Mouse (Mus musculus) midbrain, embryonic 11.5 days (tissue): ENCODE results near the gene Cyp4f13. TPM values are rescaled to one million over a fixed set of nuclear protein-coding genes. Genes with fewer than 3 reads are reported as not detected.
A peak's percentile ranks its signal among the peaks of the same experiment; 100 is the strongest.

ENCODE experiments used
- ATAC-seq: fragments of 200-750 bp; cut with Nextera tagmentation; 2 replicates; pipeline ENCODE4 v1.8.0; 2017; ENCODE audit warnings: moderate TSS enrichment, moderate library complexity; ENCODE audit not compliant: low FRiP score
- DNase-seq: peaks from one replicate; pipeline ENCODE4 v3.0.0; 2015; ENCODE audit warnings: low spot score; ENCODE audit errors: missing footprints
- H3K27ac ChIP-seq: fragments of 300-500 bp; sonication (generic); 2 replicates; pipeline ENCODE4 v1.5.1; 2014; ENCODE audit warnings: low read depth, low read length
- H3K27me3 ChIP-seq: fragments of 300-500 bp; sonication (generic); 2 replicates; pipeline ENCODE4 v1.6.1; 2014; ENCODE audit warnings: mild to moderate bottlenecking, low read length, moderate library complexity, mixed read lengths; ENCODE audit not compliant: control insufficient read depth, insufficient read depth
- H3K36me3 ChIP-seq: fragments of 300-500 bp; sonication (generic); 2 replicates; pipeline ENCODE4 v1.6.1; 2014; ENCODE audit warnings: mild to moderate bottlenecking, low read length, moderate library complexity, mixed read lengths; ENCODE audit not compliant: control insufficient read depth, insufficient read depth
- H3K4me1 ChIP-seq: fragments of 300-500 bp; sonication (generic); 2 replicates; pipeline ENCODE4 v1.6.1; 2014; ENCODE audit warnings: low read length; ENCODE audit not compliant: control insufficient read depth, insufficient read depth
- H3K4me2 ChIP-seq: fragments of 300-500 bp; sonication (generic); 2 replicates; pipeline ENCODE4 v1.6.1; 2014; ENCODE audit warnings: mild to moderate bottlenecking, moderate library complexity
- H3K4me3 ChIP-seq: fragments of 300-500 bp; sonication (generic); 2 replicates; pipeline ENCODE4 v1.5.1; 2014; ENCODE audit warnings: low read depth, low read length
- H3K9ac ChIP-seq: fragments of 300-500 bp; sonication (generic); 2 replicates; pipeline ENCODE4 v1.6.1; 2014; ENCODE audit warnings: low read length
- H3K9me3 ChIP-seq: fragments of 300-500 bp; sonication (generic); 2 replicates; pipeline ENCODE4 v1.6.1; 2016; ENCODE audit warnings: low read length; ENCODE audit not compliant: control insufficient read depth
- WGBS: fragments of 180-500 bp; shearing (Covaris S2); extraction: QIAGEN DNeasy Blood & Tissue Kit; methylation state at CpG from one replicate; pipeline ENCODE4 v1.1.7; 2014; 5-methylcytosine and 5-hydroxymethylcytosine counted together
- polyA plus RNA-seq: library from polyadenylated mRNA; unstranded; fragments of >200 nt; fragmentation: Nextera tagmentation; extraction: Ambion mirVana; gene quantifications from 2 replicates; pipeline ENCODE4 v1.2.1, GENCODE M21; 2014

The Cyp4f13 gene
- polyA plus RNA-seq, 1 experiment from 2014 or later, result 2.2 TPM

DNA sequence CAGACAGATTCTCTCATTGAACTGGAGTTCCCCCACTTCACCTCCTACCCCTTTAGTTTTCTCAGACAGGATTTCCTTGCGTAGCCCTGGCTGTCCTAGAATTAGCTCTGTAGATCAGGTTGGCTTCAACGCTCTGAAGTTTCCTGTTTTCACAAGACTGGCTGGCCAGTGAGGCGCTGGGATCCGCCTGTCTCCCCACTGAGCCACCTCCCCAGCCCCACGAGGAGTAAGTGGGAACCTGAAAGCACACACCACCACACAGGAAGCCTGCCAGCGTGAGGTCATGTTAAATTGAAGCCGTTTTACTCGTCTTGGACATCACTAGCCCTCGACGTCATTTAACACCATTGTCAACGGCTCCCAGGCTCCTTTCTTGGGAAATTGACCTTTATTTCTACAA lies 3.8 kb upstream of the Cyp4f13 start:
- no peak for ATAC-seq
- 77% methylated on average over 11 of the region's 11 CpGs for whole genome bisulfite sequencing
- DNase-seq, result no peak
- H3K9ac ChIP-seq, result no peak overlapping the region
- no peaks in the 10 kb centered on the region for H3K4me1 ChIP-seq
- H3K4me2 ChIP-seq, result no peak overlapping the region
- H3K9me3 ChIP-seq, result no peaks in the 10 kb centered on the region
- no peaks in the 10 kb centered on the region for H3K36me3 ChIP-seq
- H3K4me3 ChIP-seq, result no peak overlapping the region
- H3K27me3 ChIP-seq, result no peaks in the 10 kb centered on the region
- no peak overlapping the region for H3K27ac ChIP-seq

DNA sequence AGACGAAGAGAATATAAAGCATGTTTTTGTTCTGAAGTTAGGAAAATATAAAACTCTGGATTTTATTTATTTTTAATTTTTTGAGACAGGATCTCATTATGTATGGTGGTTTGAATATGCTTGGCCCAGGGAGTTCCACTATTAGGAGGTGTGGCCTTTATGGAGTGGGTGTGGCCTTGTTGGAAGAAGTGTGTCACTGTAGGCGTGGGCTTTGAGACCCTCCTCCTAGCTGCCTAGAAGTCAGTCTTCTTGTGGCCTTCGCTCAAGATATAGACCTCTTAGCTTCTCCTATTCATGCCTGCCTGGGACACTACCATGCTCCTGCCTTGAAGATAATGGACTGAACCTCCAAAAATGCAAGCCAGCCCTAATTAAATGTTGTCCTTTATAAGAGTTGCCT lies 2.9 kb upstream of the Cyp4f13 start:
- no peaks in the 10 kb centered on the region for H3K4me1 ChIP-seq
- no peak overlapping the region for H3K9ac ChIP-seq
- H3K27ac ChIP-seq, result no peak overlapping the region
- DNase-seq (no peak), ATAC-seq (no peak)
- 93% methylated on average over 3 of the region's 3 CpGs for WGBS
- no peaks in the 10 kb centered on the region for H3K9me3 ChIP-seq
- no peaks in the 10 kb centered on the region for H3K27me3 ChIP-seq
- H3K4me3 ChIP-seq, result no peak overlapping the region
- H3K36me3 ChIP-seq, result no peaks in the 10 kb centered on the region
- H3K4me2 ChIP-seq, result no peak overlapping the region

DNA sequence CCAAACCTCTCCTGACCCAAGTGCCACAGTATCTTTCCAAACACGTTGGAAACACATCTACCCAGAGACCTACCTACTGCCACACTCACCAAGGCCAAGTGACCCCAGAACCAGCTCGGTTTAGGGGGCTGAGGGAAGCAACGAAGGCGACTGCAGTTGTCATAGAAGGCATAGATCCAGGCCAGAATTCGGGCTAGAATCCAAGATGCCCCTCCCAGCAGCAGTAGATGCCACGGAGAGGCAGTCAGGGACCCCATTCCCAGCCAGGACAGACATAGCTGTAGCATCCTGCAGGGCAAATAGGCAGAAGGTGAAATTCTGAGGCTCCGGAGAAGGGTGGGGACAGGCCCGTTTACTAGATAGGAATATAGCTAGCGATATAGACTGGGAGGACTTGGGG lies 486 bp downstream of the Cyp4f13 start:
- Histone ChIP-seq H3K27ac (no peak overlapping the region), H3K9ac (no peak overlapping the region)

DNA sequence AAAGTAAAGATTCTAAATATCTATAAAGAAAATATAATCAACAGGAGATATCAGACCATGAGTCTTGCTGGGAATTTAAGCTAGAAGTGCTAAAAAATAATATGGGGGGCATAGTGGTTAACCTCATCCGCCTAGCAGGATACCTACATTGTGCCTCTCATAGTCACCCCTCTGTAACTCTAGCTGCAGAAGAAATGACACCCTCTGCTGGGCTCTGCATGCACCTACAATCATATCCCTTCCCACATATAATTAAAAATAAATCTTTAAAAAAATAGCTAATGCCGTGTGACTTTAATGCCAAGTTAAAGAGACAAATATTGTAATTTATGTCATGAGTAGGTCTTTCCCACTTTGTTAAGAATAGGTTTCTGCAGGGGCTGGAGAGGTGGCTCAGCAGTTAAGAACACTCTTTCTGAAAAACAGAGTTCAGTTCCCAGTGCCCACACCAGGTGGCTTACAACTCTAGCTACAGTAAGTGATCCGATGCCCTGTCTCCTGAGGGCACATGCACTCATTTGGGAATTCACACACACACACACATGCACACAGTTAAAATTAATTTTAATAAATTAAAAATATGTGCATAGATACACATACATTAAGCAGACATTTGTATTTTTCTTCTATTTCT lies 2.7 kb downstream of the Cyp4f13 start:
- DNase-seq (no peak), ATAC-seq (no peak)
- Histone ChIP-seq H3K9ac (no peak overlapping the region), H3K4me1 (no peaks in the 10 kb centered on the region), H3K27me3 (no peaks in the 10 kb centered on the region), H3K27ac (no peak overlapping the region), H3K4me2 (no peak overlapping the region), H3K4me3 (no peak overlapping the region), H3K36me3 (no peaks in the 10 kb centered on the region), H3K9me3 (no peaks in the 10 kb centered on the region)
- WGBS, result 71% methylated on average over 3 of the region's 3 CpGs

More for the DNA sequence above, 486 bp downstream of the Cyp4f13 start:
- Histone ChIP-seq H3K4me2 (peak overlapping the region; percentile 25), H3K4me1 (no peaks in the 10 kb centered on the region), H3K27me3 (no peaks in the 10 kb centered on the region), H3K9me3 (no peaks in the 10 kb centered on the region), H3K36me3 (no peaks in the 10 kb centered on the region), H3K4me3 (peak overlapping the region; percentile 20; the same call in 1 of the 2 replicates)
- WGBS, result 66% methylated on average over 9 of the region's 9 CpGs
- DNase-seq (no peak), ATAC-seq (no peak)

DNA sequence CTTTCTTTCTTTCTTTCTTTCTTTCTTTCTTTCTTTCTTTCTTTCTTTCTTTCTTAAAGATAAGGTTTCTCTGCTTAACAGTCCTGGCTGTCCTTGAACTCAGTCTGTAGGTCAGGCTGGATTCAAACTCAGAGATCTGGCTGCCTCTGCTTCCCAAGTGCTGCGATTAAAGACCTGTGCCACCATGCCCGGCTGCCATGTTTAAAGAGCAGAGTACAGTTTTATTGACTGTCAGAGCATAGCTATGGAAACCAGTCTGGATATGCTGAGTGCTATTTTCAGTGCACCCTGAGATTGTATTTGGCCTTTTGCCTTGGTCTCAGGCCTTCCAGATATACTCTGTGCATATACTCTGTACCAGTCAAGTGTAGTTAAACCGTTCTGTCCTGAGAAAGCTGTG lies 3.5 kb downstream of the Cyp4f13 start:
- no peak overlapping the region for H3K27ac ChIP-seq
- no peaks in the 10 kb centered on the region for H3K36me3 ChIP-seq
- DNase-seq (no peak), ATAC-seq (no peak)
- no peak overlapping the region for H3K4me3 ChIP-seq
- no peaks in the 10 kb centered on the region for H3K4me1 ChIP-seq
- 93% methylated on average over 3 of the region's 3 CpGs for WGBS
- no peaks in the 10 kb centered on the region for H3K27me3 ChIP-seq
- H3K9ac ChIP-seq, result no peak overlapping the region
- no peaks in the 10 kb centered on the region for H3K9me3 ChIP-seq
- no peak overlapping the region for H3K4me2 ChIP-seq

DNA sequence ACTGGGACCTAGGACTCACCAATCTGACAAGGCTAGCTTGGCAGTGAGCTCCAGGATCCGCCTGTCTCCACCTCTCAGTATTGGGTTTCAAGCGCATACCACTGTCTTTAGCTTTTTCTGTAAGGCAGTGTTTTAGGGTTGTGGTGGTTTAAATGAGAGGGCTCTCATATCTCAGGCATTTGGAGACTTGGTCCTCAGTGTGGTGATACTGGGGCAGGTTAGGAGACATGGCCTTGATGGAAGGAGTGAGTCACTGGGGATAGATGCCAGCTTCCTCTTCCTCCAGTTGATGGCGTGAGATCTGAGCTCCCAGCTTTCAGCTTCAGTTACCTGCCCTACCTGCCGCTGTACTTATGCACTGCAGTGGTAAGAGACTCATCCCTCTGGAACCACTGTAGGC lies 7.4 kb downstream of the Cyp4f13 start:
- 68% methylated on average over 4 of the region's 4 CpGs for WGBS
- no peaks in the 10 kb centered on the region for H3K9me3 ChIP-seq
- no peaks in the 10 kb centered on the region for H3K36me3 ChIP-seq
- DNase-seq, result no peak
- no peak overlapping the region for H3K4me3 ChIP-seq
- H3K27me3 ChIP-seq, result no peaks in the 10 kb centered on the region
- no peak overlapping the region for H3K9ac ChIP-seq
- no peaks in the 10 kb centered on the region for H3K4me1 ChIP-seq
- no peak overlapping the region for H3K4me2 ChIP-seq
- H3K27ac ChIP-seq, result no peak overlapping the region
- no peak for ATAC-seq

DNA sequence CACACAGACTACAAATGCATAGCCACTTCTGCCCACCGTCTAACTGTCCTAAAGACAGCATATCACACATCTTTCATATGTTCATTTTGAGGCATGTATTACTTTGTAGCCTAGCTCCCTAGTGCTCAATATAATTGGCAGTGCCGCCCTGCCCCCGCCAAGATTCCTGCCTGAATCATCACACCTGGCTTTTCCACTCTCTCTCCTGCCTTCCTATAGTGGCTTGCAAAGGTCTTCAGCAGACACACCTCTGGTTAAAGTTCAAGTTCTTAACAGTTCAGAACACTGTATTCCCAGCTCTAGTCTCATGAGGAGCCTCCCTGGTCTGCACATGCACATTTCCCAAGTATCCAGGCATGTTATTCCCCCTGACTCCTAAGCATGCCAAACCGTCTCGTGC lies 19.4 kb downstream of the Cyp4f13 start:
- Histone ChIP-seq H3K4me2 (no peak overlapping the region), H3K4me1 (peaks cover 4% of the 10 kb centered on the region), H3K27me3 (no peaks in the 10 kb centered on the region), H3K4me3 (no peak overlapping the region), H3K27ac (no peak overlapping the region), H3K36me3 (no peaks in the 10 kb centered on the region), H3K9me3 (no peaks in the 10 kb centered on the region), H3K9ac (no peak overlapping the region)
- DNase-seq (no peak), ATAC-seq (no peak)
- WGBS, result 84% methylated on average over 5 of the region's 5 CpGs

DNA sequence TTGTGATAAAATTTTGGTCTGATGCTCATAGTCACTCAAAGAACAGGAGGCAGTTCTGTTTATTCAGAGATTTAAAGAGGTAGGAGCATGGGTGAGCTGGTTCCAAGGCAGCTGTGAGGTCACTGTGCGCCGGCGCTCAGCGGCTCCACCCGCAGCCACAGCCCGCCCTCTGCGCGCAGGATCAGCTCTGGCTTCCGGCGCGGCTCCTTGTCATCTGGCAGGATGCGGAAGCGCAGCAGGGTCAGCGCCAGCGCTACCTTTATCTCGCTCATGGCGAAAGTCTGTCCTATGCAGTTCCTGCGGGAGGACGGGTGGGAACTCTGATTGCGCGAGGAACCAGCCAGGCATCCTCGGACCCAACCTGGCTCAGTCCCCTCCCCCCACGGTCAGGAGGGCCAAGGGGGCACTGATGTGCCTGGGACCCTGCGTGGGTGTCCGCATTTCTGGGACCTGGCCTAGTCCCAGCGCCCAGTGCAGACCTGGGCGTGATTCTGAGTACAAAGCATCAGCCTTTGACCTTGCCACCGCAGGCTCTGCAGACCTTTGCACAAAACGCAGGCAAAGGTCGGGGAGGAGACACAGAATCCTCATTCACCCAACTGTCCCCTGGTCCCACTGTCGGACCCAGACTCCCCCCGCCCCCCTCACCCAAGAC lies 22.4 kb downstream of the Cyp4f13 start:
- peak overlapping the region; percentile 35 for H3K4me3 ChIP-seq
- WGBS, result 15% methylated on average over 32 of the region's 32 CpGs
- H3K9ac ChIP-seq, result peak overlapping the region; percentile 73
- DNase-seq (peak; percentile 95), ATAC-seq (peak; percentile 94)
- H3K4me2 ChIP-seq, result peak overlapping the region; percentile 67
- no peak overlapping the region for H3K27ac ChIP-seq
- no peaks in the 10 kb centered on the region for H3K9me3 ChIP-seq
- peaks cover 4% of the 10 kb centered on the region for H3K4me1 ChIP-seq
- no peaks in the 10 kb centered on the region for H3K27me3 ChIP-seq
- no peaks in the 10 kb centered on the region for H3K36me3 ChIP-seq

DNA sequence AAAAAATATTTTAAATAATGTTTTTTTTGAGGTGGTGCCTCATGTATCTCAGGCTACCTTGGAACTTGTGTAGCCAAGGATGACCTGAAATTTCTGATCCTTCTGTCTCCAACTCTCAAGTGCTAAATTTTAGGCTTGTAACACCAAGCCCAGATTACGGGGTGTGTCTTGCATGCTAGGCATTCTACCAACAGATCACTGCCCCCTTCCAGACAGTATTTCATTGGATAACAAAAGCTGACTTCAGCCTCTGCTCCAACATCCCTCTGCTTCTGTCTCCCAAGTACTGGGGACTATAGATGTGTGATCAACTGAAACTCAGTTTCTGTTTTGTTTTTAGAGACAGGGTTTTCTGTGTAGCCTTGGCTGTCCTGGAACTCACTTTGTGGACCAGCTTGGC lies 23.5 kb downstream of the Cyp4f13 start:
- Histone ChIP-seq H3K4me2 (no peak overlapping the region), H3K27ac (no peak overlapping the region), H3K27me3 (no peaks in the 10 kb centered on the region), H3K4me3 (no peak overlapping the region), H3K9ac (no peak overlapping the region; the same call in 1 of the 2 replicates), H3K9me3 (no peaks in the 10 kb centered on the region), H3K36me3 (no peaks in the 10 kb centered on the region), H3K4me1 (peaks cover 4% of the 10 kb centered on the region)
- no peak for DNase-seq
- WGBS, result 89% methylated on average over 1 of the region's 1 CpGs
- ATAC-seq, result no peak
